Mouse (Mus musculus) layer of hippocampus, postnatal 14 days (tissue): ENCODE measurements around the gene Rbm20. TPM values are rescaled to one million over a fixed set of nuclear protein-coding genes. Genes with fewer than 3 reads are reported as not detected.
"Not testable (repeated sequence)": the region's sequence is repeated elsewhere in the genome, so short reads cannot be mapped to it uniquely, and the experiment has no call there.

ENCODE experiments used
- DNase-seq, 2 experiments: peaks; one replicate each; pipeline ENCODE4 v3.0.0; 2021 to 2022; ENCODE audit warnings: low spot score in 2 of 2, mixed read lengths in 1 of 2
- total RNA-seq, 2 experiments: library from RNA; stranded (reverse); gene quantifications; 2 replicates each; pipeline ENCODE4 v1.2.3; 2021

Rbm20 gene
- total RNA-seq, 2 experiments from 2014 or later: 3.1 TPM

DNA sequence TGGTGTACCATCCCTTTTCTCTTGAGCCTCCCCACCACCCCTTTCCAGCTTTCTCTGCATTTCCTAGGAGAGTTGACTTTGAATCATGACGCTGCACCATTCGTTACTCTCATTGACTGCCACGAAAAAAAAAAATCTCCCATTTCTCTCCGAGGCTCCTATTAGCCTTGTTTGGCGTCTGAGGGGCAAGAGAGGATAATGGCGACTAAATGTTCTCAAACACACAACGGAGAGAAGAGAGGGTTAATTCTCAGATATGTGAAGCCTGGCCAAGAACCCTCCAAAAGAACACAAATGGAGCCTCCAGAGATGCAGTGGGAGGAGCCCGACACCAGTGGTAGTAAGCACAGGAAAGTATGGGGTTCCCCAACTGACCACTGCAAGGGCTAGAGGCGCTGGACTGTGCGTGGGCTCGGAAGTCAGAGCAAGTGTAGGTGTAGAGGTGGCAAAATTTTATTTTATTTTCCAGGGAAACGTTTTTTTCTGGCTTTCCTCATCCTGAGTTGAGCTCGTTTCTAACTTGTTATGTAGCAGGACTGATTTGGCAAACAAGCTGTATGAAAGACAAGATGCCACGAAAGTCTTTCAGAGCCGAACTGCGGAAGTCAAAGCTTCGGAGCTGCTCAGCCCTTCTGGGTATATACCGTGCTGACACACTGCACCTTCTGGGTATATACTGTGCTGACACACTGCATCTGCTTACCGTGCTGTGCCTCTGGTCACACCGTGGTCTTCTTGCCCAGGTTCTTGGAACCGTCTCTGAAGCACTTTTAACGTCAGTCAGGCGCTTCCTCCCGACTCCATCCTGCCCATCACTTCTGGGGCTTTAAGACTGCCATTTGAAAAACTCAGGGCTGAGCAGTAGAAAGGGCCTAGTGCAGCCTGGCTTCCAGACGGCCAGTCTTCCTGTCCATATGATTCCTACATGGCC is 222.1 kb downstream of the Rbm20 start:
- no peak for DNase-seq

DNA sequence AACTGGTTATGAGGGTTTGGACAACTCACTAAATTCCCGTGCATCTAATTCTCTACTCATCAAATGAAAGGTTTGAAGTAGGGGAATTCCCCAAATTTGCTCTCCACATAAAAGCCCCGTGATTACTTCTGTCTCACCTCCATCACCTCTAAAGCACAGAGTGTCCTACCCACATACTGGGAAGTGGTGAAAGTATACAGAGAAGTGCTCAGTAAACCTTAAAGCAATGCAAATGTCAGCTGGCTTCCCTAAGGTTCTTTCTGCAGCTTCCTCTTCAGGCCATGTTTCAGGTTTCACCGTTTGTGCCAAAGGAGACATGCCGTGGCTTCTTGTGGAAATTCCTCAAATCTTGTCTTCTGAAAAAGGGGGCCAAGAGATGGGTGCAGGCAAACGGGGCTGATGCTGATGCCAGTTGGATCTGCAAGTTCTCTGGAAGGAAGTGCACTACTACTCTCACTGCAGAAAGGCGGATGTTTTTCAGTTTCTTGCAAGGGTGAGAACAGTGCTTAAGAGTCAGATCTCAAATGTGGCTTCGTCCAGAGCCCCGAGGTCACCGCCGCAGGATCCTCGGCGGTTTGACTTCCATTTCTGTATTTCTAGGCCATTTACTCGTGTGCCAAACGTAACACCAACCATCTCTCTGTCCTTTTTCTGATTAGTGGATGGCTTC is 223.0 kb downstream of the Rbm20 start:
- DNase-seq: no peak

DNA sequence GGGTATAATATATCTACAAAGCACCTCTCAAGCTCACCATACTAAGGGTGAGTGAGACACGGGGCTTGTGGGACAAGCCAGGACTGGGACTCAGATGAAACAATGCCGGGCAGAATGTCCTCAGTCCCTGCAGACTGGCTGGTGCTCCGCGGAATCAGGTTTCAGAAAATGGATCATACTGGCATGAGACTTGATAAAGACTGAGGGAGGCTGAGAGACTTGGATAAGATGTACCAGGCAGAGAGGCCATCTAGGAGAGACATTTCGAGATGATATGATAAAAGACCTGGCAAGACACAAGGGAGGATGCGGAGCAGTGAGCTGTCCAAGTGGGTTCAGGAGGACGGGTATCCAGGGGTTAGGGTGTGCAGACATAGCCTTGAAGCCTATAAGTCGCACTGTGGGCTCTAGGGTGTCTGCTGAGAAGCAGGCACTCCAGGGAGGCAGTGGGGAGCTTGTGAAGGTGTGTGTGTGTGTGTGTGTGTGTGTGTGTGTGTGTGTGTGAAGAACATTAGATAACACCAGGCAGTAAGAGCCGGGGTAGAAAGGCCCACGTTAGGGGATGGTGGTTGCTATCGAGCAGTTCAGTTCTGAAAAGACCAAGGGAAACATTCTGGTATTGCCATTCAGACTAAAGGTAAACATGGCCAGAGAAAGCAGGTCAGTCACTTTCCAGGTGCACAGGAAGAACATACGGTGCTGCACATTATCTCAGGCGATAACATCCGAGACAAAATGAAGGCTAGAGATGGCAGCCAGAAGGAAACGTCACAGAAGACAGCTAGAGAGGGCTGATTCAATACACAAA is 225.0 kb downstream of the Rbm20 start:
- DNase-seq: no peak

DNA sequence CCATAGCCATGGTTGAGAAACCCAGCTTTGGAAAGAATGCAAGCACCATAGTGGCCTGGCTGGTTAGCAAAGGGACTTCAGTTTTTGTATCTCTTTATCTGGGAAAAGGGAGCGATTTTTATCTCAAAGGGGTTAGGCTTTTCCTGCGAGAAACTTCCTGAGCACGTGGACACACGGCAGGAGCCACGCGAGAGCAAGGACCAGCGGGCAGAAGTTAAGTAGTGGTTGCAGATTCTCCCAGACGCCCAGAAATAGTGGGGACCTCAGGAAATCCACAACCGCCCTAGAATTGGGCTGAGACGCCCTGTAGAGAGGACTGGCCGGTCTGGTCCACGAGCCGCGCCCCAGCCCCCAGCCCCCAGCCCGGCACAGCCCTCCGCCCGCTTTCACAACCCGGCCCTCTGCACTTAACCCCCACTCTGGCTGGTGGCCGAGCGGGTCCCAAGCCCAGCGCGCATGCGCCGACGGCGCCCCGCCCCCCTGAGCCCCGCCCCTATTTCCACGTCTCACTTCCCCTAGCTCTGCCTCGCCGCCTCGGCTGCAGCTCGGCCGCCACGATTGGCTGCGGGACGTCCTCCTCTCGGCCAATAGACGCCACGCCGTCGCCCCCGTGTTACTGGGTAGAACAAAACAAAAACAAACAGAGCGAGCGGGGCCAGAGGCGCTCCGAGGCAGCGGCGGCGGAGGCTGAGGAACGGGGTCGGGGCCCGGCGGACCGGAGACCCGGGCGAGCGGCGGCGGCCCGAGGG is 225.8 kb downstream of the Rbm20 start:
- peak; percentile 94 to 97 for DNase-seq

DNA sequence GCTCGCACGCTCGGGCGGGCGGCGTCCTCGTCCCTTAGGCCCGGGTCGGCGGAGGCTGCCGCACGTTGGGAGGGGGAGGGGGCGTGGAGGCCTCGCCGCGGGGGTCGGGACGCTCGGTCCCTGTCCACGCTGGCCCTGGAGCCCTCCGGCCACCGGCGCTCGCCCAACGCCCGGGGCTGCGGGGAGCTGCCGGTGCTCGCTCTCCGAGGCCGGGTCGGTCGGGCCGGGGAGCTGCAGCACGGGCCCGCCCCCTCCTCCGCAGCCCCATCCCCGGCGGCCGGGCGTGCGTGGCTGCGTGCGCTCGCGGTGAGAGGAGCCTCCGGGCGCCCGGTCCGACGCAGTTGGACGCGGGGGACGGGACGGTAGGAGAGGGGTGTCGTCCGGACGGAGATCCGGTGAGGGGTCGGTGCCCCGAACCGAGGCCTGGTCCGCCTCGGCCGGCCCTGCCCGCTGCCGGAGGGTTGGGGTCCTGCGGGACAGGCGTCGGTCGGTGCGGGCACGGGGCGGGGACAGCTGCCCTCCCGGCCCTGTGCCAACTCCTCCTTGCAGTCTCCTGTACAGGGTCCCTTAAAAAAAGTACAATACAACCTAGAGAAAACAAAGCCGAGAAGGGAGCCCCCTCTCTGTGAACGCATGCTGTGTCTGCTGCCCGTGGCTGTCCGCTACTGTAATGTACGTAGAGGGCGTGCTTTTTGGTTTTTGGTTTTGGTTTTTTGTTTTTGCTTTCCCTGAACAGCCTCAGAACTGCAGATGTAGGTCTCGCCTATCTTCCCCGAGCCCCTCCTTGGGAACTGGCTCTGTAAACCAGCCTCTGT is 226.6 kb downstream of the Rbm20 start:
- DNase-seq: peak; percentile 53 to 61

DNA sequence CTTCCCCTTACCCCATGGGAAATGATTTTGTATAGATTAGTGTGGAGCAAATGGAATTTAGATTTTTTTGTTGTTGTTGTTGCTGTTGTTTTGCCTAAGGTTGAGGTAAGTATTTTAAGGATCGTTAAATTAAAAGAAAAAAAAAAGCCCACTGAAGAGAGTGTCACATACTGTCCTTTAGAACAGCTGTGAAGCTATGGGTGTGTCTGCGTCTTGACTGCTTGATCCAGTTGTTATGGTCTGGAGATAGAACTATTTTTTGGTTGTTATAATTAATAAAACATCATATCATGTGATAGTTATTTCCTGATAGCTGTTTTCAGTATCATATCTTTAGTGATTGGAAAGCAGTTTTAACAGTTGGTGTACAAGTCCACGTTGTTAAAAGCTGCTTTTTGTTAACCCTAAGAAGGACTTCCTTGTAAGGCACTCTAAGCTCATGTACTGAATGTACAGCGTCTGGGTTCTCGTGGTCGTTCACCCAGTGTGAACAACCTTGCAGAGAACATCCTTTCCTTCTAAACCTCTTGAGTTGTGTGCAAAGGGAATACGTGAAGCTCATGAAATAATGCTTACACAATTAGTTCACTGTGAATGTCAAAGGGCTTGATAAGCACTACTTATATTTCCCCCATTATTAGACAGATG is 227.9 kb downstream of the Rbm20 start:
- DNase-seq: no peak

DNA sequence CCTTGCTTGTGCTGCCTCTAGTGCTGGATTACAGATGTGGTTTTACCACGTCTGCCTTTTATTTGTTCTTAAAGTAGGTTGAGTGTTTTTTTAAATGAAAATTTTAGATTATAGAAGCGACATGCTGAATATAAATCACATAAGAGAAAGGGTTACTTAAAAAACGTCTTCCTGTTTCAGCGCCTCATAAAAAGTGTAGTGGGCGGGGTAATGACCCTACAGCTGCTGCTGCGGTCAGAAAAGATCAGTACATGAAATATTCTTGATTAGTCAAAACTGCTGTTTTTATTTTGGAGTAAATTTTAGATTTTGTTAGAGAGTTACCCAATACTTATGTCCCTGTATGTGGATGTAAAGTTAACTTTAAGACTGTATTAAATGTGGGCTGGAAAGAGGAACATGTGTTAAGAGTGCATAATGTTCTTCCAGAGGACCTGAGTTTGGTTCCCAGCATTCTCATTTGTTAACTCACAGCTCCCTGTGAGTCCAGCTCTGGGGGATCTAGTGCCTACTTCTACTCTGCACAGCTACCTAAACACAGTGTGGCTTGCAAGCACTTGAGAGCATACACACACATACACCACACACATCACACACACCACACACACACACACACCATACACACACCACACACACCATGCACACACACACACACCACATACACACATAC is 229.1 kb downstream of the Rbm20 start:
- no peak for DNase-seq

DNA sequence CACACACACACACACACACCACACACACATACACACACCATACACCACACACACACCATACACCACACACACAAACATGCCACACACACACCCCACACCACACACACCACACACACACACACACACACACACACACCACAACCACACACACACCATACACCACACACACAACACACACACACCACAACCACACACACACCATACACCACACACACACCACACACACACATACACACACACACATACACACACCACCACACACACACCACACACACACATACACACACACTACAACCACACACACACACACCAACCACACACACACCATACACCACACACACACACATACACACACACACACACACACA is 229.6 kb downstream of the Rbm20 start:
- not testable (repeated sequence) for DNase-seq

DNA sequence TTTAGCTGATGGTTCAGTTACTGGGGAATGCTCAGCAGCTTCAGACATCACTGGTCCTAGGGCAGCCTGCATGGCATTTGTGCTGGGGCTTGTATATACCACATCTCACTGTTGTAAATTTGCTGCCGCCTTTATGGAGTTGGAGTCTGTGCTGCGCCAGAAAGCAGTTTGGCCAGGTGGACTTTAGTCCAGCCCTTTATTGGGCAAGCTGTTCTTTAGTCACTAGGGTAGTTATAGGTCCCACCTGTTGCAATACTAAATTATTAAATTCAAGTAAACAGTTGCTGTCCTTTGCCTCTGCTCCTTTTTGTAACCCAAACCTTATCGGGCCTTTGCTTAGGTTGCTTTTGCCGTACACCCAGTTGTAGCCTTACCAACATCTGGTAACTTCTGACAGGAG is 237.8 kb downstream of the Rbm20 start:
- DNase-seq: no peak

Other genes starting within 250 kb of the Rbm20 start
- 10 to 100 TPM; 16.9 to 19.8 TPM for gene Dusp5, start 148.2 kb upstream of the Rbm20 start, total RNA-seq
- gene Nutf2-ps1, start 88.2 kb upstream of the Rbm20 start, total RNA-seq: 10 to 100 TPM; 29.8 to 45.3 TPM
- 10 to 100 TPM; 34.8 to 37.3 TPM for gene Smc3, start 76.9 kb upstream of the Rbm20 start, total RNA-seq
- gene Pdcd4, start 214.9 kb downstream of the Rbm20 start, total RNA-seq: 100 to 1,000 TPM; 121 TPM